Mouse (Mus musculus) midbrain, postnatal 0 days (tissue): Measurements from ENCODE around the gene Ddo. TPM values are rescaled to one million over a fixed set of nuclear protein-coding genes. Genes with fewer than 3 reads are reported as not detected.

Experiments
- ATAC-seq: fragments of 200-750 bp; cut with Nextera tagmentation; 2 replicates; pipeline ENCODE4 v1.8.0; 2017; ENCODE audit warnings: moderate number of reproducible peaks, mild to moderate bottlenecking, moderate TSS enrichment, moderate library complexity; ENCODE audit not compliant: low FRiP score
- DNase-seq: peaks from one replicate; pipeline ENCODE4 v3.0.0-alpha.2; 2015; ENCODE audit warnings: low spot score
- H3K27ac ChIP-seq: fragments of 300-500 bp; sonication (generic); 2 replicates; pipeline ENCODE4 v1.5.1; 2014; ENCODE audit warnings: low read depth, mild to moderate bottlenecking, low read length, mixed read lengths
- H3K27me3 ChIP-seq: fragments of 300-500 bp; sonication (generic); 2 replicates; pipeline ENCODE4 v1.6.1; 2014; ENCODE audit warnings: low read length, control low read depth, mixed read lengths; ENCODE audit not compliant: insufficient read depth
- H3K36me3 ChIP-seq: fragments of 300-500 bp; sonication (generic); 2 replicates; pipeline ENCODE4 v1.6.1; 2014; ENCODE audit warnings: low read length, control low read depth, mixed read lengths; ENCODE audit not compliant: insufficient read depth
- H3K4me1 ChIP-seq: fragments of 300-500 bp; sonication (generic); 2 replicates; pipeline ENCODE4 v1.6.1; 2014; ENCODE audit warnings: mild to moderate bottlenecking, control low read depth, antibody characterized with exemption, low read length, mixed read lengths; ENCODE audit not compliant: insufficient read depth
- H3K4me2 ChIP-seq: fragments of 300-500 bp; sonication (generic); 2 replicates; pipeline ENCODE4 v1.6.1; 2014; ENCODE audit warnings: low read depth, mild to moderate bottlenecking, low read length, mixed read lengths; ENCODE audit not compliant: poor library complexity, severe bottlenecking
- H3K4me3 ChIP-seq: fragments of 300-500 bp; sonication (generic); 2 replicates; pipeline ENCODE4 v1.5.1; 2014; ENCODE audit warnings: low read depth, mild to moderate bottlenecking, low read length, moderate library complexity
- H3K9ac ChIP-seq: fragments of 300-500 bp; sonication (generic); replicated peaks from 2 replicates; pipeline ENCODE4 v1.6.1; 2014; ENCODE audit warnings: mild to moderate bottlenecking, low read length, moderate library complexity, mixed read lengths; ENCODE audit not compliant: poor library complexity, severe bottlenecking
- H3K9me3 ChIP-seq: fragments of 300-500 bp; sonication (generic); 2 replicates; pipeline ENCODE4 v1.6.1; 2016; ENCODE audit warnings: low read length, control low read depth
- CTCF ChIP-seq: IDR thresholded peaks from 2 replicates; pipeline ENCODE4 v1.5.1; 2016; ENCODE audit warnings: antibody characterized with exemption, mild to moderate bottlenecking
- WGBS: fragments of 180-500 bp; shearing (Covaris S2); extraction: QIAGEN DNeasy Blood & Tissue Kit; methylation state at CpG from one replicate; pipeline ENCODE4 v1.1.7; 2014; 5-methylcytosine and 5-hydroxymethylcytosine counted together
- polyA plus RNA-seq: library from polyadenylated mRNA; unstranded; fragments of >200 nt; fragmentation: Nextera tagmentation; extraction: Ambion mirVana; gene quantifications from 2 replicates; pipeline ENCODE4 v1.2.1, GENCODE M21; 2015
- total RNA-seq: library from RNA; depleted of rRNA; stranded (reverse); fragments of >200 nt; gene quantifications from 2 replicates; pipeline ENCODE4 v1.2.3, GENCODE M21; 2014

Ddo gene
- total and polyA plus RNA-seq, 2 experiments from 2014 or later, result 2.1 to 2.5 TPM

DNA sequence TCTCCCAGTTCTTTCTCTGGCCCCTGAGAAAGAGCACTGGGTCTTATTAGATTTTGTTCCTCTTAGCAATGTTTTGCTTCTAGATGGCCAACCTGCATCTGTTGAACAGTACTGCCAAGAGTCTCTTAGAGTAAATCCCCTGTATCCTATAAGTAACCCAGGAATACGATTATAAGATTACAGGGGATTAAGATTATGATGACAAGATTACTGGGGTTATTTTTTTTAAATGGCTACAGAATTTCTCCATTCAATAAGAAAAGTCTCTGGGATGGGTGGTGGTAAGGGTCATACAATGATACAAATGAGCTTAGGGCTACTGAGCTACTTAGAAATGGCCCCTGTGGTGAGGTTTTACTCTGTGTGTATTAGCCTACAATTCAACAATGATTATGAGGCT is 15.5 kb downstream of the Ddo start:
- H3K36me3 ChIP-seq, result no peaks in the 10 kb centered on the region
- H3K9me3 ChIP-seq, result no peaks in the 10 kb centered on the region
- no peak for DNase-seq
- H3K4me3 ChIP-seq, result no peak overlapping the region
- H3K27ac ChIP-seq, result no peak overlapping the region
- TF ChIP-seq CTCF, result no peak
- H3K4me1 ChIP-seq, result no peaks in the 10 kb centered on the region
- H3K27me3 ChIP-seq, result no peaks in the 10 kb centered on the region; the same call in 1 of the 2 replicates
- no peak overlapping the region for H3K9ac ChIP-seq
- WGBS, result 49% methylated on average over 1 of the region's 1 CpGs
- no peak overlapping the region for H3K4me2 ChIP-seq
- no peak for ATAC-seq

DNA sequence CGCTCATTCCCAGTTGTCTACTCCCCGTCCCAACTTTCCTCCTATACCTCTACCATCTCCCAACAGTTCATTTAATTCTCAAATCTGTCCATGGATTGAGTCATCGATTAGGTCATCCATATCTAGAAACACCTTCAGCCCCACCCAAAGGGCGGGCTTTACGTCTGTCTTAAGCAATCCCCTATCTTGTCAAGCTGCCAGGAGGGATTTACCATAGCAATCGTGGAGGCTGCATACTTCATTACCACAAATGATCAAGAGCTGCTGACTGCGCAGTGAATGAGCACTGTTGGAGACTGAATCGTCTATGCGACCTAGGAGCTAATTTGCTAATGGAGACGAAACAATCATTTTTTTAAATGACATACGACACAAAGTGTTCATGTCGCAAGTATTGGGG is 19.0 kb downstream of the Ddo start:
- no peaks in the 10 kb centered on the region for H3K4me1 ChIP-seq
- DNase-seq (no peak), ATAC-seq (no peak)
- 81% methylated on average over 12 of the region's 12 CpGs for WGBS
- no peak overlapping the region for H3K9ac ChIP-seq
- H3K9me3 ChIP-seq, result no peaks in the 10 kb centered on the region
- H3K36me3 ChIP-seq, result no peaks in the 10 kb centered on the region
- TF ChIP-seq CTCF, result no peak
- H3K4me2 ChIP-seq, result no peak overlapping the region
- H3K27ac ChIP-seq, result no peak overlapping the region
- H3K27me3 ChIP-seq, result no peaks in the 10 kb centered on the region; the same call in 1 of the 2 replicates
- H3K4me3 ChIP-seq, result no peak overlapping the region

DNA sequence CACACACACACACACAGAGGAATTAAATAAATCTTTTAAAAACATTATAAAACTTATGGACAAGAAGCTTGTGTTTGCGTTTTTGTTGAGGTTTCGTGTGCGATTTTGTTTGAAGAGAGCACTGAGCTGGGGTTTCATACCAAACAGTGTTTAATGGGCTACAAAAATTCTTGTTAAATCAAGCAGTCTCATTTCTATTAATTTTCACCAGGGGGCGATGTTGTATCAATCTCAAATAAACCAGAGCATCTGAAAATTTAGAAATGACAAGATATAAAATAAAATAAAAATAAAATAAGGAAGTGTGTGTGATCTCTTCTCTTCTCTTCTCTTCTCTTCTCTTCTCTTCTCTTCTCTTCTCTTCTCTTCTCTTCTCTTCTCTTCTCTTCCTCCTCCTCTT is 19.8 kb downstream of the Ddo start:
- peak; percentile 76 for TF ChIP-seq CTCF
- no peak overlapping the region for H3K9ac ChIP-seq
- H3K27me3 ChIP-seq, result no peaks in the 10 kb centered on the region; the same call in 1 of the 2 replicates
- peak; percentile 57 for DNase-seq
- H3K4me2 ChIP-seq, result no peak overlapping the region
- no peak for ATAC-seq
- no peak overlapping the region for H3K4me3 ChIP-seq
- no peaks in the 10 kb centered on the region for H3K36me3 ChIP-seq
- H3K9me3 ChIP-seq, result no peaks in the 10 kb centered on the region
- no peaks in the 10 kb centered on the region for H3K4me1 ChIP-seq
- no peak overlapping the region for H3K27ac ChIP-seq
- WGBS, result 27% methylated on average over 4 of the region's 4 CpGs

DNA sequence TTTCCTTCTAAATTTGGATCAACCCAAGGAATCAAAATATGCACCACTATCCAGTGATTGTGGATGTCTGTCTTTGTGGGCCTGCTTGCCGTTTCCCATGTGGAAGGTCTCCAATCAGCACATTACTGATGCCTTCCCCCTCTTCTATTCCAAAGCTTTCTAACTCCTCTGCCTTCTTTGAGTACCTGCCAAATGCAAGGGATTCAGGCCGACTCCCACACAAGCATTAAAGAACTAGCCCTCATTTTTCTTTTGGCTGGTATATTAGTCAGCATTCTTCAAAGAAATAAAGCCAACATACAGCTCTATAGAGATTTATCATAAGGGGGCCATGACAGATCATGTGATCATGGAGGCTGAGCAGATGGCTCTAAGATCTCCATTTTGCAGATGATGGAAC is 21.9 kb downstream of the Ddo start:
- WGBS, result 64% methylated on average over 2 of the region's 2 CpGs
- Histone ChIP-seq H3K4me1 (no peaks in the 10 kb centered on the region), H3K4me3 (no peak overlapping the region), H3K4me2 (no peak overlapping the region), H3K27me3 (no peaks in the 10 kb centered on the region; the same call in 1 of the 2 replicates), H3K9me3 (no peaks in the 10 kb centered on the region), H3K9ac (no peak overlapping the region), H3K36me3 (no peaks in the 10 kb centered on the region), H3K27ac (no peak overlapping the region)
- no peak for TF ChIP-seq CTCF
- no peak for ATAC-seq
- no peak for DNase-seq

DNA sequence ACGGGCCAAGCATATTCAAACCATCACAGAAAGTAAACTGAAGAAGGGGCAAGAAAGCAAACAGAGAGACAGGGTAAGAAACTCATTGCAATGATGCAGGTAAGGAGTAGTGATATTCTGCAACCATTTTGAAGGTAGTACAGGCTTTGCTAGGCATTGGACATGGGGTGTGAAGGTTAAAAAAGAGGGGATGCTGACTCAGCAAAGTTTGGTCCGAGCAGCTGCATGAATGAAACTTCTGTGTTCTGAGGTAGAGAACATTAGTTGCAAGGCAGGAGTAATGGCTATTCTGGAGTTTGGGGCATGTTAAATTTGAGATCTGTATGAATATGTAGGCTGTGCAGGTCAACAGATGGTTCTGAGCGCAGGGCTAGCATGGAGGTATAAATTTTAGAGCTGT is 35.5 kb downstream of the Ddo start:
- H3K9ac ChIP-seq, result no peak overlapping the region
- ATAC-seq (no peak), DNase-seq (no peak)
- H3K9me3 ChIP-seq, result no peaks in the 10 kb centered on the region
- H3K4me3 ChIP-seq, result no peak overlapping the region
- no peak for TF ChIP-seq CTCF
- H3K27ac ChIP-seq, result no peak overlapping the region
- no peaks in the 10 kb centered on the region for H3K36me3 ChIP-seq
- H3K27me3 ChIP-seq, result no peaks in the 10 kb centered on the region
- no peak overlapping the region for H3K4me2 ChIP-seq
- no peaks in the 10 kb centered on the region for H3K4me1 ChIP-seq
- 85% methylated on average over 3 of the region's 3 CpGs for WGBS

DNA sequence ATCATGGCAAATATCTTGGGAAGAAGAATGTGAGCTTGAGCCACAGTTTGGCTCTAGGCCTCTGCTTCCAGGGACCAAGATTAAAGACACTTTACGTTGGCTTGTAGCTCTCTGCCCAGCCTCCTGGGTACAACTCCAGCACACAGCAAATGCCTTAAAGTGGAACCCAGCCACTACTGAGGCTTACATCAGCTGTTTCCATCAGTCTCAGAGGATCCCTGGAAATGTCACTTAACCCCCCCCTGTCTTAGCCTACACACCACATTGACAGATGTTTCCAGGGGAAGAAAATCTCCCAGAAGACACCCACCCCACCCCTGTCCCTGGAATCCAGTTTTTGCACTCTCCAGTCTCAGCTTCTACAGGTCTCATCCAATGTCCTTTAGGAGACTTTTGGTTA is 37.1 kb downstream of the Ddo start:
- no peaks in the 10 kb centered on the region for H3K27me3 ChIP-seq
- ATAC-seq, result no peak
- no peak overlapping the region for H3K27ac ChIP-seq
- no peak overlapping the region for H3K4me2 ChIP-seq
- no peaks in the 10 kb centered on the region for H3K4me1 ChIP-seq
- DNase-seq, result no peak
- H3K9me3 ChIP-seq, result no peaks in the 10 kb centered on the region
- no peak overlapping the region for H3K9ac ChIP-seq
- 88% methylated on average over 1 of the region's 1 CpGs for WGBS
- H3K36me3 ChIP-seq, result no peaks in the 10 kb centered on the region
- H3K4me3 ChIP-seq, result no peak overlapping the region
- no peak for TF ChIP-seq CTCF

DNA sequence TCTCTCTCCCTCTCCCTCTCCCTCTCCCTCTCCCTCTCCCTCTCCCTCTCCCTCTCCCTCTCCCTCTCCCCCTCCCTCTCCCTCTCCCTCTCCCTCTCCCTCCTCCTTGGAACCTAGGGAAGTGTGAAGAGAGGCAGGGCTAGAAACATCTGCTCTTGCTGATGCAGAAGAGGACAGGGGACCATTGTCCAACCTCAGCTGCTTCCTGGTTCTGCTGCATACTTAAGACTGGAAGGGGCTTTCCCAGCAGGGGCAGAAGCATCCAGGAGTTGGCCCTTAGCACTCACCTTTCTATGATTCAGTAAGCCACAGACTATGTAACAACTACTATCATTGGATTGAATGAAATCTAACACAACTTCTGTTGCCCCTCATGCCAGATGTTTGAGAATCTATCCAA is 38.8 kb downstream of the Ddo start:
- DNase-seq, result no peak
- Histone ChIP-seq H3K4me2 (no peak overlapping the region), H3K9me3 (no peaks in the 10 kb centered on the region), H3K27ac (no peak overlapping the region), H3K4me1 (peaks cover 8% of the 10 kb centered on the region; the same call in 1 of the 2 replicates), H3K36me3 (no peaks in the 10 kb centered on the region), H3K27me3 (no peaks in the 10 kb centered on the region), H3K4me3 (no peak overlapping the region), H3K9ac (no peak overlapping the region)
- TF ChIP-seq CTCF, result no peak
- ATAC-seq, result no peak
